Mouse (Mus musculus): ENCODE results near the gene Igsf11.
"Not testable (repeated sequence)": the region's sequence is repeated elsewhere in the genome, so short reads cannot be mapped to it uniquely, and the experiment has no call there.

Igsf11 gene

GRCm38 (mm10) chr16:38983850-38984249 lies 91.4 kb downstream of the Igsf11 start:
- DNase-seq (ENCODE audit: low read depth): not testable (repeated sequence)

- no peak for DNase-seq (ENCODE audit: low read depth)
Measured at GRCm38 (mm10) chr16:38985411-38985810, 92.9 kb downstream of the Igsf11 start.

- DNase-seq (ENCODE audit: low read depth): no peak
Measured at GRCm38 (mm10) chr16:38986410-38986809, 93.9 kb downstream of the Igsf11 start.

GRCm38 (mm10) chr16:38993711-38994110 lies 101.2 kb downstream of the Igsf11 start:
- no peak for DNase-seq (ENCODE audit: low read depth)

GRCm38 (mm10) chr16:38998496-38999258 lies 106.2 kb downstream of the Igsf11 start:
- DNase-seq (ENCODE audit: low read depth): no peak

- no peak for DNase-seq (ENCODE audit: low read depth)
Measured at GRCm38 (mm10) chr16:38999298-38999697, 106.8 kb downstream of the Igsf11 start.

GRCm38 (mm10) chr16:39006978-39007377 lies 114.5 kb downstream of the Igsf11 start:
- DNase-seq (ENCODE audit: low read depth): no peak

- no peak for DNase-seq (ENCODE audit: low read depth)
Measured at GRCm38 (mm10) chr16:39019449-39019848, 127.0 kb downstream of the Igsf11 start.

DNA sequence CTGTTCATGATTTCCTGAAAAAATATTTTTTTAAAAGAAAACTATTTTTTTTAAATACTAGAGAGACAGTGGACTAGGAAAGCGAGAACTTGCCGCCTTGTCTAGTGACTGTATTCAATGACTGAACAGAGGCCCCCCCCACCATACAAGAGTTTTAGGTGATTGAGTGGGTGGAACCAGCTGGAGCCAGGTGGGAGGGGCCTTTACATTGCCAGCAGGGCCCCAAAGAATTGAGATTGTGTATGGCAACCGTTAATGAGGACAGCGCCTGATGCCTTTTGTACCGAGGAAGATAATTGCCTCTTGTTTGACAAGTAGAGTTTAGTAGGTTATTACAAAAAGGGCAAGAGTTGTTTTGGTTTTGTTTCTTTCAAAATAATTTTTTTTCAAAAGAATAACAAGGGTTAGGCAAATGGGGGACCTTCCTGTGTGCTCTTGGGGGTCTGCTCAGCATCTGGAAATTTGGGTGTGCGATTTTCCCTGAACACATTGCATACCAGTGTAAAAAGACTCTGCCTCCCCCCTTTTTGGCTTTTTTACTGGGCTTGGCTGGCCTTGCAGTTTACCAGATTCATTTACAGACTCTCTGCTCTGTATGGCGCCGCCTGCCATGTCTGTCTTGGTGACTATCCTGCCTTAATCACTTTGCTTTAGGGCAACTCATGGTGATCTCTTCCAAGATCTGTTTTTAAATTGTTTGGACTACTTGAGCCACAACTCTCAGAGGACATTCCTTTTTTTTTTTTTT lies 133.7 kb downstream of the Igsf11 start:
- DNase-seq (ENCODE audit: low read depth): no peak

- DNase-seq (ENCODE audit: low read depth): no peak
Measured at GRCm38 (mm10) chr16:39031350-39031749, 138.9 kb downstream of the Igsf11 start.

GRCm38 (mm10) chr16:39037257-39037656 lies 144.8 kb downstream of the Igsf11 start:
- no peak for DNase-seq (ENCODE audit: low read depth)

DNA sequence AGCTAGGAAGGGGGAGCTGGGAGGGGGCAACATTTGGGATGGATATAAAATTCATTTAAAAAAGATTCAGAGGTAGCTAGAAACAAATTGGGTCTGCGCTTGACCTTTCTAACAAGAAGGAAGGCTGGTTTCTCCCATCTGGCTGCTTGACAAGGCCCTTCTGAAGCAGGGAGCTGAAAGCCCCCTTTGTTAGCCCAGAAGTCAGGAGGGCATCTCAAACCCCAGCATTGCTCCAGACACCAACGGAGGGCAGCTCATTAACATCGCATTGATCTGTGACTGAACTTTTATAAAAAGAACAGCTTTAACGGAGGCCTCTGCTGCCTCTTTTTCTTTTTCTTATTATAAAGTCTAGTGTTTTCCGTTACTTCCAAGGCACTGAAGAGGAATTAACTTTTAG lies 151.9 kb downstream of the Igsf11 start:
- no peak for DNase-seq (ENCODE audit: low read depth)

GRCm38 (mm10) chr16:39048889-39049288 lies 156.4 kb downstream of the Igsf11 start:
- peak; percentile 27 for DNase-seq (ENCODE audit: low read depth)

DNA sequence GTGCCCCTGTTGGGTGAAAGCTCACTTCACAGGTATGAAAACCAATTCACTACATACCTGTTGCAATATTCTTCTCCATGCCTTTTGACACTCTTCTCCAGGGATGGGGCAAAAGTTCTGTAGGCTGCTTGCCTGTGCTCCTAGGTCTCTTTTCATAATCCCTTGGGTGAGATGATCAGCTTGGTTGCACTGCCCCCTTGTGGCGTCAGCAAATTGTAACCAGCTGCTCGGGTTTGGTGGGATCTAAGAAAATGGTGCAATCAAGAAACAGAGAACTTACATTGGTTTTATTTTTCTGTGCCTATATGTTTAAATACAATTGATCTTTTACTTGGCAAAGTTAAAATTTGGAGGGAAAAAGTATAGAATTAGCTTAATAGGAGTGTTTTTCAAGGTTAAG lies 160.5 kb downstream of the Igsf11 start:
- DNase-seq (ENCODE audit: low read depth): peak; percentile 42

GRCm38 (mm10) chr16:39053779-39054178 lies 161.3 kb downstream of the Igsf11 start:
- no peak for DNase-seq (ENCODE audit: low read depth)

- peak; percentile 14 for DNase-seq (ENCODE audit: low read depth)
Measured at GRCm38 (mm10) chr16:39056061-39056460, 163.6 kb downstream of the Igsf11 start.

DNA sequence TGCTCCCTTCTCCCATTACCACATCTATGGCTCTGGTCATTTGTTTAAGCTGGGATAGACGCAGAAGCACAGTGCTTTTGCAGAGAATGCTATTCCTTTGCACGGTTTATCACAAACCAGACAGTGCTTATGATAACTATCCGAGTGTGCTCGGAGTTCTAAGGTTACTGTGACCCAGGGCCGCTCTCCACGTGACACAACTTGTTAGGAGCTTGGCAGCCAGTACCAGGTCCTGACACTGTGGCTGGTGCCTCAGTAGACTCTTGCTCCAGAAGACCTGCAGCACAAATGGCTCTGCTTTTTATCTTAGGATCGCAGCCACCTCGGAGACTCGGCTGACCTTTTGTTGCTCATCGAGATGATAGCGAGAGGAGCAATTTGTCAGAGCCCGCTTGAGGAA lies 164.5 kb downstream of the Igsf11 start:
- no peak for DNase-seq (ENCODE audit: low read depth)

- no peak for DNase-seq (ENCODE audit: low read depth)
Measured at GRCm38 (mm10) chr16:39058869-39059268, 166.4 kb downstream of the Igsf11 start.

GRCm38 (mm10) chr16:39062596-39062995 lies 170.1 kb downstream of the Igsf11 start:
- DNase-seq (ENCODE audit: low read depth): peak; percentile 49

DNA sequence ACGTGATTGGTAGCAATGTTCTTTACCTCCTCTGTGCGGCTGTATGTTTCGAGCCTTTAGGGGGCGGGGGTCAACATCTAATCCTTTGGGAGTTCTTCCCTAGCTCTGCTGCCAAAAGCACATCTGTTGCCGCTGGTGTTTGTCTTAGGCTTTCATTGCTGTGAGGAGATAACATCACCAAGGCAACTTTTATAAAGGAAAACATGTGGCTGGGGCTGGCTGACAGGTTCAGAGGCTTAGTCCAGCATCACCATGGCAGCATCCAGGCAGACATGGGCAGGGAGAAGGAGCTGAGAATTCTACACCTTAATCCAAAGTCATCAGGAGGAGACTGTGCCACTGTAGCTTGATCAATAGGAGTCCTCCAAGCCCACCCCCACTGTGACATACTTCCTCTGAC lies 173.1 kb downstream of the Igsf11 start:
- no peak for DNase-seq (ENCODE audit: low read depth)

GRCm38 (mm10) chr16:39071431-39071830 lies 179.0 kb downstream of the Igsf11 start:
- DNase-seq (ENCODE audit: low read depth): no peak
